Mouse (Mus musculus): ENCODE data around the gene Mtif3. TPM values are rescaled to one million over a fixed set of nuclear protein-coding genes. Genes with fewer than 3 reads are reported as not detected.

The Mtif3 gene
- polyA plus RNA-seq, 1 experiment: 17.1 TPM

- no peak for TF ChIP-seq USF1 (IDR thresholded peaks at IDR 0.05; ENCODE audit: low read depth)
- no peak for TF ChIP-seq MYOD1 (IDR thresholded peaks at IDR 0.05; ENCODE audit: control insufficient read depth, insufficient read length, low read depth)
- no peak for TF ChIP-seq FOSL1 (IDR thresholded peaks at IDR 0.05; ENCODE audit: insufficient read depth, low read length, poor library complexity, severe bottlenecking)
- H3K27me3 ChIP-seq (ENCODE audit: control insufficient read depth, insufficient read depth, insufficient read length): no peaks in the 10 kb centered on the region
Measured at GRCm38 (mm10) chr5:146931422-146931821, 32.2 kb downstream of the Mtif3 start.

GRCm38 (mm10) chr5:146926673-146927072 lies 36.9 kb downstream of the Mtif3 start:
- Histone ChIP-seq H3ac (ENCODE audit: control insufficient read depth, insufficient read length, low read depth) (no peak overlapping the region), H3K4me3 (ENCODE audit: insufficient read depth, poor library complexity, severe bottlenecking) (no peak overlapping the region), H3K79me3 (ENCODE audit: low read depth) (no peaks in the 10 kb centered on the region), H3K36me3 (ENCODE audit: control insufficient read depth, insufficient read depth) (no peaks in the 10 kb centered on the region), H3K27me3 (ENCODE audit: control insufficient read depth, insufficient read depth, insufficient read length) (no peaks in the 10 kb centered on the region), H3K79me2 (ENCODE audit: control insufficient read depth, insufficient read depth) (no peaks in the 10 kb centered on the region)
- TF ChIP-seq MYOD1 (IDR thresholded peaks at IDR 0.05; ENCODE audit: control insufficient read depth, insufficient read length, low read depth): no peak
- TF ChIP-seq CTCF (IDR thresholded peaks at IDR 0.05; ENCODE audit: control insufficient read depth, insufficient read depth, insufficient read length): no peak
- TF ChIP-seq USF1 (IDR thresholded peaks at IDR 0.05; ENCODE audit: low read depth): no peak

More at GRCm38 (mm10) chr5:146931422-146931821, 32.2 kb downstream of the Mtif3 start:
- Histone ChIP-seq H3ac (ENCODE audit: control insufficient read depth, insufficient read length, low read depth) (no peak overlapping the region), H3K79me2 (ENCODE audit: control insufficient read depth, insufficient read depth) (no peaks in the 10 kb centered on the region), H3K4me3 (ENCODE audit: insufficient read depth, poor library complexity, severe bottlenecking) (no peak overlapping the region), H3K36me3 (ENCODE audit: control insufficient read depth, insufficient read depth) (no peaks in the 10 kb centered on the region), H3K79me3 (ENCODE audit: low read depth) (no peaks in the 10 kb centered on the region)

- no peaks in the 10 kb centered on the region for H3K36me3 ChIP-seq (ENCODE audit: control insufficient read depth, insufficient read depth)
- no peaks in the 10 kb centered on the region for H3K79me3 ChIP-seq (ENCODE audit: low read depth)
- H3ac ChIP-seq (ENCODE audit: control insufficient read depth, insufficient read length, low read depth): no peak overlapping the region
- no peaks in the 10 kb centered on the region for H3K27me3 ChIP-seq (ENCODE audit: control insufficient read depth, insufficient read depth, insufficient read length)
- no peaks in the 10 kb centered on the region for H3K79me2 ChIP-seq (ENCODE audit: control insufficient read depth, insufficient read depth)
- TF ChIP-seq MYOD1 (IDR thresholded peaks at IDR 0.05; ENCODE audit: control insufficient read depth, insufficient read length, low read depth) (no peak), CEBPB (IDR thresholded peaks at IDR 0.05; ENCODE audit: low read depth) (no peak), MAX (IDR thresholded peaks at IDR 0.05) (no peak), USF1 (IDR thresholded peaks at IDR 0.05; ENCODE audit: low read depth) (no peak), MYOG (IDR thresholded peaks at IDR 0.05; ENCODE audit: control insufficient read depth, extremely low read depth, insufficient read length) (no peak), CTCF (IDR thresholded peaks at IDR 0.05; ENCODE audit: control insufficient read depth, insufficient read depth, insufficient read length) (no peak), FOSL1 (IDR thresholded peaks at IDR 0.05; ENCODE audit: insufficient read depth, low read length, poor library complexity, severe bottlenecking) (no peak)
- H3K4me3 ChIP-seq (ENCODE audit: insufficient read depth, poor library complexity, severe bottlenecking): no peak overlapping the region
Measured at GRCm38 (mm10) chr5:146923547-146923946, 40.1 kb downstream of the Mtif3 start.

- Histone ChIP-seq H3K4me3 (ENCODE audit: insufficient read depth, poor library complexity, severe bottlenecking) (no peak overlapping the region), H3ac (ENCODE audit: control insufficient read depth, insufficient read length, low read depth) (no peak overlapping the region), H3K79me3 (ENCODE audit: low read depth) (no peaks in the 10 kb centered on the region), H3K79me2 (ENCODE audit: control insufficient read depth, insufficient read depth) (no peaks in the 10 kb centered on the region), H3K36me3 (ENCODE audit: control insufficient read depth, insufficient read depth) (no peaks in the 10 kb centered on the region), H3K27me3 (ENCODE audit: control insufficient read depth, insufficient read depth, insufficient read length) (no peaks in the 10 kb centered on the region)
- no peak for TF ChIP-seq USF1 (IDR thresholded peaks at IDR 0.05; ENCODE audit: low read depth)
- TF ChIP-seq CTCF (IDR thresholded peaks at IDR 0.05; ENCODE audit: control insufficient read depth, insufficient read depth, insufficient read length): no peak
- TF ChIP-seq MYOD1 (IDR thresholded peaks at IDR 0.05; ENCODE audit: control insufficient read depth, insufficient read length, low read depth): no peak
- no peak for TF ChIP-seq CEBPB (IDR thresholded peaks at IDR 0.05; ENCODE audit: low read depth)
- TF ChIP-seq MAX (IDR thresholded peaks at IDR 0.05): no peak
- TF ChIP-seq MYOG (IDR thresholded peaks at IDR 0.05; ENCODE audit: control insufficient read depth, extremely low read depth, insufficient read length): no peak
- no peak for TF ChIP-seq FOSL1 (IDR thresholded peaks at IDR 0.05; ENCODE audit: insufficient read depth, low read length, poor library complexity, severe bottlenecking)
Measured at GRCm38 (mm10) chr5:146921224-146921623, 42.4 kb downstream of the Mtif3 start.

- no peak overlapping the region for H3ac ChIP-seq (ENCODE audit: control insufficient read depth, insufficient read length, low read depth)
Measured at GRCm38 (mm10) chr5:146920314-146921161, 43.1 kb downstream of the Mtif3 start.

More at GRCm38 (mm10) chr5:146920314-146921161, 43.1 kb downstream of the Mtif3 start:
- Histone ChIP-seq H3K36me3 (ENCODE audit: control insufficient read depth, insufficient read depth) (no peaks in the 10 kb centered on the region), H3K79me2 (ENCODE audit: control insufficient read depth, insufficient read depth) (no peaks in the 10 kb centered on the region), H3K79me3 (ENCODE audit: low read depth) (no peaks in the 10 kb centered on the region), H3K27me3 (ENCODE audit: control insufficient read depth, insufficient read depth, insufficient read length) (no peaks in the 10 kb centered on the region), H3K4me3 (ENCODE audit: insufficient read depth, poor library complexity, severe bottlenecking) (no peak overlapping the region)
- no peak for TF ChIP-seq CEBPB (IDR thresholded peaks at IDR 0.05; ENCODE audit: low read depth)
- no peak for TF ChIP-seq MAX (IDR thresholded peaks at IDR 0.05)
- TF ChIP-seq CTCF (IDR thresholded peaks at IDR 0.05; ENCODE audit: control insufficient read depth, insufficient read depth, insufficient read length): no peak
- TF ChIP-seq USF1 (IDR thresholded peaks at IDR 0.05; ENCODE audit: low read depth): no peak
- TF ChIP-seq FOSL1 (IDR thresholded peaks at IDR 0.05; ENCODE audit: insufficient read depth, low read length, poor library complexity, severe bottlenecking): no peak
- TF ChIP-seq MYOD1 (IDR thresholded peaks at IDR 0.05; ENCODE audit: control insufficient read depth, insufficient read length, low read depth): no peak
- TF ChIP-seq MYOG (IDR thresholded peaks at IDR 0.05; ENCODE audit: control insufficient read depth, extremely low read depth, insufficient read length): no peak

All from C2C12 (cell line).